Mouse (Mus musculus) embryonic stem cell, embryonic (primary cell): ENCODE data around the gene Cldn17.

ENCODE experiments used
- CTCF ChIA-PET, 4 experiments: fragments of 300-600 bp in 2 of 4; fragments of 350-600 bp in 2 of 4; sonication (Branson Sonifier 250); formaldehyde crosslinking; loops; one replicate each; lab custom pipeline; 2022; ENCODE audit warnings: inconsistent platforms in 2 of 4; lab: Charles Lee
- POLR2A ChIA-PET, 4 experiments: fragments of 300-600 bp in 2 of 4; fragments of 350-600 bp in 2 of 4; sonication (Branson Sonifier 250); formaldehyde crosslinking; loops; one replicate each; lab custom pipeline; 2022; ENCODE audit warnings: antibody characterized with exemption in 4 of 4, inconsistent platforms in 1 of 4; lab: Charles Lee

Cldn17 gene

GRCm38 (mm10) chr16:88506878-88507277, at the start of gene Cldn17:
Cldn17 (minus strand) TSS chr16:88506978.
- ChIA-PET CTCF (no interaction called here), POLR2A (no interaction called here)

- ChIA-PET CTCF (interaction anchor here in 3 of 4 experiments (0.5 to 1.6 kb wide), 9 partner anchors 9 to 1321 kb away, joined by 3 to 5 read pairs (median 4); no protein-coding TSS in a partner anchor), POLR2A (no interaction called here)
Measured at GRCm38 (mm10) chr16:88542488-88542887, 35.7 kb upstream of the Cldn17 start.

- ChIA-PET CTCF (no interaction called here), POLR2A (no interaction called here)
Measured at GRCm38 (mm10) chr16:88539841-88540487, 33.2 kb upstream of the Cldn17 start.

GRCm38 (mm10) chr16:88511348-88511747, 4.6 kb upstream of the Cldn17 start:
- CTCF ChIA-PET = no interaction called here
- POLR2A ChIA-PET = no interaction called here

- CTCF ChIA-PET = no interaction called here
- POLR2A ChIA-PET = no interaction called here
Measured at GRCm38 (mm10) chr16:88508150-88508549, 1.4 kb upstream of the Cldn17 start.

- POLR2A ChIA-PET = no interaction called here
- CTCF ChIA-PET = no interaction called here
Measured at GRCm38 (mm10) chr16:88506338-88506737, 440 bp downstream of the Cldn17 start.

- ChIA-PET CTCF (no interaction called here), POLR2A (no interaction called here)
Measured at GRCm38 (mm10) chr16:88488096-88488495, 18.7 kb downstream of the Cldn17 start.

GRCm38 (mm10) chr16:88480011-88480774, 26.6 kb downstream of the Cldn17 start:
- ChIA-PET POLR2A (no interaction called here), CTCF (no interaction called here)

- ChIA-PET CTCF (no interaction called here), POLR2A (no interaction called here)
Measured at GRCm38 (mm10) chr16:88463235-88463634, 43.5 kb downstream of the Cldn17 start.
